Mouse (Mus musculus) central nervous system, embryonic 18 days (tissue): ENCODE measurements around the gene C1qc. TPM values are rescaled to one million over a fixed set of nuclear protein-coding genes. Genes with fewer than 3 reads are reported as not detected.

Source experiments
- polyA plus RNA-seq: library from polyadenylated mRNA; depleted of rRNA; stranded (reverse); fragments of >200 nt; gene quantifications from 2 replicates; pipeline ENCODE4 v1.2.3, GENCODE M21; 2012; rRNA removed

The C1qc gene
- 20.6 and 24.0 TPM in 2 replicates for polyA plus RNA-seq

GRCm38 (mm10) chr4:136892811-136893210 is at the start of gene C1qc:
Gene C1qc, minus strand, starts transcription at chr4:136893065.

GRCm38 (mm10) chr4:136898637-136899036 is 5.8 kb upstream of the C1qc start, which contains the start of gene C1qa:
Gene C1qa, minus strand, starts transcription at chr4:136898803.

GRCm38 (mm10) chr4:136886101-136886500 is 6.8 kb downstream of the C1qc start, which contains the start of gene C1qb:
Gene C1qb, minus strand, starts transcription at chr4:136886187.

Other genes with a start within 250 kb of the C1qc start
- 60.0 and 61.0 TPM in 2 replicates for gene Ephb2, start 57.1 kb downstream of the C1qc start, polyA plus RNA-seq
- gene C1qb, start 6.9 kb downstream of the C1qc start, polyA plus RNA-seq = 30.8 TPM in 2 replicates
- 18.5 and 18.9 TPM in 2 replicates for gene C1qa, start 5.7 kb upstream of the C1qc start, polyA plus RNA-seq
- 33.6 and 34.9 TPM in 2 replicates for gene Epha8, start 63.8 kb upstream of the C1qc start, polyA plus RNA-seq
- gene Zbtb40, start 155.7 kb upstream of the C1qc start, polyA plus RNA-seq = 5.5 and 6.8 TPM in 2 replicates